Mouse (Mus musculus): ENCODE measurements around the gene Znrf3. TPM values are rescaled to one million over a fixed set of nuclear protein-coding genes. Genes with fewer than 3 reads are reported as not detected.

Gene Znrf3
- polyA plus RNA-seq, 1 experiment, result 2.0 TPM

DNA sequence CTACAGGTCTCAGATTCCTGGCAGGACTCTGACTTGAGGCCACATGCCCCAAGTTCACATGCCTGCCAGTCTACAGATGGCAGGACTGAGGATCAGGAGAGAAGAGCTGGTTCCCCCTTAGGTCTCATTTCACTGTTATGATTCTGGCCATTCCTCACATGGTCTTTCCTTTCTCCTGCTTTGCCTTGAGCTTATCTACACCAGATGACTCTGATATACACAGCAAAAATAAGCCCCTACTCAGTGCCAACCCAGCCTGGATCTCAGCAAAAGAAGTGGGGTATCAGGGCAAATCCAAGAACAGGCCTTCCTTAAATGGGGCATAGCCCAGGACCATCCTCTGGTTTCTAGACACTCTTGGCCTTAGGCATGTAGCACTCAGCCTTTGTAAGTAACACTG is 21.6 kb downstream of the Znrf3 start:
- no peak for TF ChIP-seq CTCF (IDR thresholded peaks at IDR 0.05; ENCODE audit: control insufficient read depth, insufficient read depth, low read length)
- TF ChIP-seq POLR2A (IDR thresholded peaks at IDR 0.05; ENCODE audit: borderline replicate concordance, control insufficient read depth, low read depth, low read length), result no peak
- no peak overlapping the region for H3K4me3 ChIP-seq (replicated peaks; ENCODE audit: control insufficient read depth, low read depth, low read length)

DNA sequence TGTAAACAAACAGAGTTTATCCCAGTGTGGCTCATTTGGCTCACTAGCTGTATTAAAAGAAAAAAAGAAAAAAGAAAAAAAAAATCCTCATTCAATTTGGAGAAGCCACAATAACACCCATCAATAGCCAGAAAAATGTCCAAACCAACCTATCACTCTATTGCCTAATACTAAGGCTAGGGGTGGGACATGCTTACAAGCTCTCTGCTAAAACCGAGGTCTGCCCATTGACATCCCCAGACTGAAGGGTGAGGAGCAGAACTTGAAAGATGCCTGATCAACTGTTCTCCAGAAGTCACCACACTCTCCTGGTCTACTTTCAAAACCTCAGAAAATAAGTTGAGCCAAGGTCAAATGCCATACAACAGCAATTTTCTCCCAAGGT is 22.4 kb downstream of the Znrf3 start:
- Histone ChIP-seq H3K4me1 (ENCODE audit: control insufficient read depth, insufficient read depth, low read length) (no peaks in the 10 kb centered on the region), H3K27ac (ENCODE audit: control insufficient read depth, insufficient read depth, low read depth, low read length, poor library complexity) (no peak overlapping the region), H3K4me3 (replicated peaks; ENCODE audit: control insufficient read depth, low read depth, low read length) (no peak overlapping the region)
- no peak for TF ChIP-seq POLR2A (IDR thresholded peaks at IDR 0.05; ENCODE audit: borderline replicate concordance, control insufficient read depth, low read depth, low read length)
- no peak for TF ChIP-seq CTCF (IDR thresholded peaks at IDR 0.05; ENCODE audit: control insufficient read depth, insufficient read depth, low read length)
- WGBS, result 33% methylated on average over 1 of the region's 1 CpGs

More for the DNA sequence above, 21.6 kb downstream of the Znrf3 start:
- Histone ChIP-seq H3K27ac (ENCODE audit: control insufficient read depth, insufficient read depth, low read depth, low read length, poor library complexity) (no peak overlapping the region), H3K4me1 (ENCODE audit: control insufficient read depth, insufficient read depth, low read length) (no peaks in the 10 kb centered on the region)

- WGBS, result 70% methylated on average over 4 of the region's 4 CpGs
- no peaks in the 10 kb centered on the region for H3K4me1 ChIP-seq (ENCODE audit: control insufficient read depth, insufficient read depth, low read length)
- no peak overlapping the region for H3K4me3 ChIP-seq (replicated peaks; ENCODE audit: control insufficient read depth, low read depth, low read length)
- no peak for TF ChIP-seq CTCF (IDR thresholded peaks at IDR 0.05; ENCODE audit: control insufficient read depth, insufficient read depth, low read length)
- no peak for TF ChIP-seq POLR2A (IDR thresholded peaks at IDR 0.05; ENCODE audit: borderline replicate concordance, control insufficient read depth, low read depth, low read length)
- H3K27ac ChIP-seq (ENCODE audit: control insufficient read depth, insufficient read depth, low read depth, low read length, poor library complexity), result no peak overlapping the region
Measured at GRCm38 (mm10) chr11:5421506-5422251, 23.0 kb downstream of the Znrf3 start.

GRCm38 (mm10) chr11:5415617-5416338 is 28.9 kb downstream of the Znrf3 start:
- TF ChIP-seq POLR2A (IDR thresholded peaks at IDR 0.05; ENCODE audit: borderline replicate concordance, control insufficient read depth, low read depth, low read length), result no peak
- TF ChIP-seq CTCF (IDR thresholded peaks at IDR 0.05; ENCODE audit: control insufficient read depth, insufficient read depth, low read length), result no peak
- H3K4me3 ChIP-seq (replicated peaks; ENCODE audit: control insufficient read depth, low read depth, low read length), result no peak overlapping the region
- H3K4me1 ChIP-seq (ENCODE audit: control insufficient read depth, insufficient read depth, low read length), result no peaks in the 10 kb centered on the region
- WGBS, result 44% methylated on average over 6 of the region's 6 CpGs
- no peak overlapping the region for H3K27ac ChIP-seq (ENCODE audit: control insufficient read depth, insufficient read depth, low read depth, low read length, poor library complexity)

DNA sequence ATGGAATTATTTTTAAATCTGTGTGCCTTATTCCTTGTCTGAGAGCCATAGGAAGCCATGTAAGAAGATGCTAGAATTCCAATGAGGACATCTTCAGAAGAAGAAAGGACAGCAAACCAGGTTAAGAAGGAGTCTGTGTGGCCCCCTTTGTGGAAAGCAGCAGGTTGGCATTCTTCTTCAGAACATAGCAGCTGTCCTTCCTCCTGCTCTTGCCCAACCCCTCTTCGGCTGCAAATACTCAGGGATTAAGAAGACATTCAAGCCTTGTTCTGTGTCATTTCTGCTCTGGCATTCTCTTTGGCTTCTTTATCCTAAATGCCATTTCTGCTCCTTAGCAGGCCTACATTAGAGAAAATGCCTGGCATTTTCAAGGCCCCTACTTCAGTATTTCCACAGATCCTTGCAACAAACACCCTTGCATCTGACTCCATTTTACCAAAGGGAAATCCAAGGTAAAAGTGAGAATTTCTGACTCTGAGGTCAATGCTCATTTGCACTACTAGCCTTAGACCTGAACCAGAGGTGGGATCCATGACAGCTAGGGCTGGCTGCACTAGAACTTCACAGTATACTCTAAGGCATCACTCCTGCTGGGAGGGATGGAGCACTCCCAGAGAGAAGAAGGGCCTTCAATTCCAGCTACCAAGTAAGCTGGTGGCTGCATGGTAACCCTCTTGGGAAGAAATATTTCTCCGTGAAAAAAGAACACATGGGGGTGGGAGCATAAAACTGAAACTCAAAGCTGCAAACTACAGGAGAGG is 29.6 kb downstream of the Znrf3 start:
- WGBS, result 59% methylated on average over 2 of the region's 2 CpGs
- H3K4me1 ChIP-seq (ENCODE audit: control insufficient read depth, insufficient read depth, low read length), result no peaks in the 10 kb centered on the region
- TF ChIP-seq POLR2A (IDR thresholded peaks at IDR 0.05; ENCODE audit: borderline replicate concordance, control insufficient read depth, low read depth, low read length), result no peak
- no peak for TF ChIP-seq CTCF (IDR thresholded peaks at IDR 0.05; ENCODE audit: control insufficient read depth, insufficient read depth, low read length)
- H3K4me3 ChIP-seq (replicated peaks; ENCODE audit: control insufficient read depth, low read depth, low read length), result no peak overlapping the region
- H3K27ac ChIP-seq (ENCODE audit: control insufficient read depth, insufficient read depth, low read depth, low read length, poor library complexity), result no peak overlapping the region

DNA sequence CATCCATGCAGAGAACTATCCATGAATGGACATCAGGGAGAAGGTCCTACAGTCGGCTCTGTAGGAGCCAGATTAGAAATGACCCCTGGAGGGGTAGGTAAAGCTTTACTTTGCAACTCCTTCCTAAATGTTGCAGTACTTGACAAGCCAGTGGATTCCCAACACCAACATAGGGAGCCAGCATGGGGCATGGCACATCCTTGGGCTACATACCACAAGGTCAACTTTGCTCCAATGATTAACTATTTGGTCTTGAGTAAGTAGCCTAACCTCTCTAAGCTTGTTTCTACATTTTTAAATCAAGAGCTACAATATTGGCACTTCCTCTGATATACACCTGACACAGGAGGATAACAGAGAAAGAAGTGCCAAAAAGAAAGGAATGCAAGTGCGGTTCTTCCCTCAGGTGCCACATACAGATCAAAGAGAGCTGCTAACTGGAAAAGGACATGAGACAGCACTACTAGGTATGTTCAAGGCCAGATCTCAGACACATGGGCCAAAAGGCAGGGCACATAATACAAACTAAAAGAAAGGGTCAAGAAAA is 31.9 kb downstream of the Znrf3 start:
- Histone ChIP-seq H3K4me1 (ENCODE audit: control insufficient read depth, insufficient read depth, low read length) (no peaks in the 10 kb centered on the region), H3K4me3 (replicated peaks; ENCODE audit: control insufficient read depth, low read depth, low read length) (no peak overlapping the region), H3K27ac (ENCODE audit: control insufficient read depth, insufficient read depth, low read depth, low read length, poor library complexity) (no peak overlapping the region)
- WGBS, result 76% methylated on average over 2 of the region's 2 CpGs
- TF ChIP-seq POLR2A (IDR thresholded peaks at IDR 0.05; ENCODE audit: borderline replicate concordance, control insufficient read depth, low read depth, low read length), result no peak
- no peak for TF ChIP-seq CTCF (IDR thresholded peaks at IDR 0.05; ENCODE audit: control insufficient read depth, insufficient read depth, low read length)

- Histone ChIP-seq H3K4me1 (ENCODE audit: control insufficient read depth, insufficient read depth, low read length) (no peaks in the 10 kb centered on the region), H3K27ac (ENCODE audit: control insufficient read depth, insufficient read depth, low read depth, low read length, poor library complexity) (no peak overlapping the region), H3K4me3 (replicated peaks; ENCODE audit: control insufficient read depth, low read depth, low read length) (no peak overlapping the region)
- WGBS, result 71% methylated on average over 9 of the region's 9 CpGs
- TF ChIP-seq CTCF (IDR thresholded peaks at IDR 0.05; ENCODE audit: control insufficient read depth, insufficient read depth, low read length) (no peak), POLR2A (IDR thresholded peaks at IDR 0.05; ENCODE audit: borderline replicate concordance, control insufficient read depth, low read depth, low read length) (no peak)
Measured at GRCm38 (mm10) chr11:5411577-5411976, 33.1 kb downstream of the Znrf3 start.

DNA sequence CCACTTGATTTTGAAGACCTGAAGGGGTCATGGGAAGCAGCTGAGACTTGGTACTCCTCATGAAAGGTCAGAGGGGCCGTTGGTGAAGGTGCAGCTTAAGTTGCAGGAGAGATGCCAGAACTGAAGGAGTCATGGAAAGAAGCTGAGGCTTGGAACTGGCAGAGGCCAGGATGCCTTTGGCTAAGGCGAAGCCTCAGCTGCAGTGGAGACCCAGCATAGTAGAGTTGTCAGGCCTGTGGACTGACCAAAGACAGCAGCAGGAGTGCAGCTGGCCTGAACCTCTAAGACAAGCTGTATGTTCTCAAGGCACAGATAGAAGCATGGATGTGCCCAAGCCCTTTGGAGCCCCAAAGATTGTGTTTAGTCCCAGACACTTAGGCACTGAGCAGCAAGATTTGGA is 40.5 kb downstream of the Znrf3 start:
- no peak overlapping the region for H3K4me3 ChIP-seq (replicated peaks; ENCODE audit: control insufficient read depth, low read depth, low read length)
- no peak overlapping the region for H3K27ac ChIP-seq (ENCODE audit: control insufficient read depth, insufficient read depth, low read depth, low read length, poor library complexity)
- TF ChIP-seq CTCF (IDR thresholded peaks at IDR 0.05; ENCODE audit: control insufficient read depth, insufficient read depth, low read length) (no peak), POLR2A (IDR thresholded peaks at IDR 0.05; ENCODE audit: borderline replicate concordance, control insufficient read depth, low read depth, low read length) (no peak)
- no peaks in the 10 kb centered on the region for H3K4me1 ChIP-seq (ENCODE audit: control insufficient read depth, insufficient read depth, low read length)
- 75% methylated on average over 2 of the region's 2 CpGs for WGBS

All from bone marrow, adult 2 months (tissue).